Mouse (Mus musculus) T-cell, adult 2 months (primary cell): ENCODE data around the gene Tmem9.

Experiments used
- DNase-seq: peaks from one replicate; pipeline ENCODE4 v3.0.0; 2022; ENCODE audit warnings: low spot score

The Tmem9 gene

DNA sequence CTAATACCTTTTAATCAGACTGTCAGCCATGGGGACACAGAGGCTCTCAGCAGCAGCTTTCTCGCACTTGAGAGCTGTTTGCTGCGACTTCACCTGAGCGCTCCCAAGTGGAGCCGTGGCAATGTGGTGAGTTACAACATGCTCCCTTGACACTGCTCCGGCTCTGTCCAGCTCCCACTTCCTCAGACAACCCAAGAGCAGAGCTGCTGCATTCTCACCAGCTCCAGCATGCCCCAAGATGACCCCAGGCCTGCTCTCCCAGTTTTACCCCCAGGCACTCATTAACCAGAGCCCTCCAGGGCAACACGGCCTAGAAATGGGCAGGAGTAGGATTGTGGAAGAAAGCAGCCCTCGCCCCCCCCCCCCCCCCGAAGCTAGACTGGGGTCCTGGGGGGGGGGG, 23.7 kb downstream of the Tmem9 start:
- DNase-seq: no peak

DNA sequence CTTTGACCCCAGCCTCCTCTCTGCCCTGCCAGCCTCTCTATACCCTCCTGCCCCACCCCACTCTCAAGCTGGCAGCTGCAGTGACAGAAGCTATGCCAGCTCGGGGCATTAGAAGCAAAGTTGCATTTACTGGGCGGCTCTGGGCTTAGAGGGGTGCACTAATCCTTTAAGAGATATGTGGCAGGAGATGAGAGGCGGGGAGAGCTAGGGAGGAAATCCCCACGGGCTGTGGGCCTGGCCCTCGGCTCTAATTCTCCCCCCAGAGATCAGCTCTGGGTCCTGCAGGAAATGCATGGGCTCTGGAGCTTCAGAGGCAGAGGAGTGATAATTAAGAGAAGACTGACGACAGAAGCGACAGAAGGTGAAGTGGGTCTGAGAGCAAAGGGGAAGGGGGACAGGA, 25.0 kb downstream of the Tmem9 start:
- DNase-seq: no peak

DNA sequence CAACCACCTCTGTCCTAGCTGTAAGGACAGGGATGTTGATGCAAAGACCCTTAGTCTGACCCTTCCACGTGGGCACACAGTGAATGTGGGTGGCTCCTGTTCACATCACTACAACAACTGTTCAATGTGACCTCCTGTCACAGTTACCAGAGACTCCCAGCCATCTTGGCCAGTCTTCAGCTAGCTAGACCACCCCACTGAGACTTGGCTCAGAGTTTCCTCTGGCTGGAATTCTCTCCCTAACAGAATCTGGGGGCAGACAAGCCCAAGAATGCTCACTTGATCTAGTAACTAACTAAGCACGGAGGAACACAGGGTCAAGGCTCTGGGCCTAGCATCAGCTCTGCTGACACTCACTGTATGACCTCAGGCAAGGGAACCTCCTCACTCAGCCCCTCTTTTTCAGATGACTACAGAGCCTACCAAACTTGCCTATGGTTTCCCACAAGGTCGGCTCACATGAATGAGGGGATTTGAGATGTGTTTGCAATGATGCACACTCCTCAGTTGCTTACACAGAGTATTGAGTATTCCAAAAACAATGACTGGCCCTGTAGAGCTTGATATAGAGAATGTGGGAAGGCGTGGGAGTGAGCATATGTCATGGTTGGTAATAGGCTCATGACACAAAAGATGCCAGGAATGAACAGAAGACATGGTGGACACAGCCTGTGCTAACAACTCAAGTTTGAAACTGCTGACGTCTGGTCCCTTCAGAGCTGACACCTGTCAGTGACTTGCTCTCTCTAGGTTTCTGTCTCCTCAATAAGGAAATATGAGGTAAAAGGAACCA, 31.0 kb downstream of the Tmem9 start:
- DNase-seq: no peak

DNA sequence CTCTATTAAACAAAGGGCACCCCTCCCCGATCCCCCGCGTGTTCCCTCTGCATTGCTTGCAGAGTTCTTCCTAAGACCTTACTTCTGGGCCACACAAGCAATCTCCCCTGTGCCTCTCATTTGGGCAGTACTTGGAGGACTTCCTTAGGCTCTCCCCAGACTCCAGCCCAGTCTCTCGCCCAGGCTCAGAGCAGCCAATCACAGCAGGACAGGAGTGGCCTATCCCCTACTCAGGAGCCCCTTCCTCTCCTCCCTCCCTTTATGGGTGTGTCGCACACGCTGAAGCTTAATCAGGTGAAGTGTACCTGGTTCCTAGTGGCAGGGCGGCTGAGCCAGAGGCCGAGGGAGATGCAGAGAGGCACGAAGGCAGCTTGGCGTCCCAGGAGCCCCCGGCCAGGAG, 32.5 kb downstream of the Tmem9 start:
- no peak for DNase-seq

DNA sequence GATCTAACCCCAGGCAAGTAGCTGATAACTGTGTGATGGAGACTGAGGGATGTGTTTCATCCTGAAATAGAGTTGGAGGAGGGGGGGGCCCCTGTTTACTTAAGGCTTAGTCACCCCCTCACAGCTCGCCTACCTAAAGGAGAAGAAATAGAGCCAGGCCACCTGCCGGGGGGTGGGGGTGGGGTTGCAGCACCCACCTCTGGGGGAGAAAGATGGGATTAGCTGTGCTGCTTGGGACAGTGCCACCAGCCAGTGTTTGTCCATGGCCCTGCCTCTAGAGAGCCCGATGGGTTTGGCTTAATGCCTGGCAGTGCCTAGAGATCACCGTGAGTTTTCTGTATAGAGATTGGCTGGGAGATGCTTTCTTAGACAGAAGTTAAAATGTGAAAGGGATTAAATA, 32.9 kb downstream of the Tmem9 start:
- DNase-seq: no peak

DNA sequence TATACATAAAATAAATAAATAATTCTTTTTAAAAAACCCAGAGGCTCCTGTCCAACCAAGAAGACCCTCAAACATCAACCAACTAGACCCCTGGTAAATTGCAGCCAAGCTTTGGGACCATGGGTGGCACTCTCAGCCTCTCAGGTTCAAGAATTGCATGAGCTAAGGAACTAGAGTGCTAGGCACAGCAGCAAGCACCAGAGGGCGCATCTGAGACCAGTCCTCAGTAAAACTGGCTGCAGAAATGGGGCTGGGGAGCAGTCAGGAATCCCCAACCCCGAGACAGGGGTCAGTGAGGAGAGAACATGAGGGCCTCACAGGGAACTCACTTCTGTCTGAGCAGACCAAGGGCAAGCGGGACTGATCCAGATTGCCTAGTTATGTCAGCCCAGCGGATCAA, 37.8 kb downstream of the Tmem9 start:
- DNase-seq: peak; percentile 29

DNA sequence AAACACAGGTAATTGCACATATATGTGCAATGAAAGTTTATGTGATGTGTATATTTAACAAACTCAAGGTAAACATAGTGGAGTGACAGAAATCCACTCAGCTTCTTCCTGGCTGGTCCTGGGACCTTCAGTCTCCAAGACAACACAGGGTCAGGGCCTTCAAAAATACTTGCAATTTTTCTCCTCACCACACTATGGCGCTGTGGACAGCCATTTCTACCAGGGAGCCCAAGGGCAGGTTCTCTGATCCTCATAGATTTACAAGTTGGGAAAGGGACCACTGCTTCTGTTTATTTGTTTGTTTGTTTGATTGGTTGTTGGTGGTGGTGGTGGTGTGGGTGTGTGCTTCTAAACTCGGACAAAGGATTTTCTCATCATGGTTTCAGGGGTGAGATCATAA, 39.5 kb downstream of the Tmem9 start:
- peak; percentile 6 for DNase-seq

DNA sequence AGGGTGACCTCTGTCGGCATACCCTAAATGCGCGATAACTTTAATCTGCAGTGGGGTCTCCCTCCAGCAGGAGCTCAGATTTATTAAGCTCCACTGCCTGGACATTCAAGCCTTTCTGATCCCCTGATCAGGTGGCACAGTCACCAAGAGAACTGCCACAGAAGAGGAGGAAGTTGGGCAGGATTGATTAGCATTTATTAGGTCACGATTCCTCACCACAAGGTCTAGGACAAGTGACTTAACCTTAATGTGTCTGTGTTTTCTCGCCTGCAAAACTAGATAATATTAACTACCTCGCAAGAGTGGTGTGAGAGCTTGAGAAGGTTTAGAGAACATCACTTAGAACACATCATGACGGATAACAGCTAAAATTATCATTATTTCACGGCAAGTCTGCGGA, 39.9 kb downstream of the Tmem9 start:
- DNase-seq: no peak

DNA sequence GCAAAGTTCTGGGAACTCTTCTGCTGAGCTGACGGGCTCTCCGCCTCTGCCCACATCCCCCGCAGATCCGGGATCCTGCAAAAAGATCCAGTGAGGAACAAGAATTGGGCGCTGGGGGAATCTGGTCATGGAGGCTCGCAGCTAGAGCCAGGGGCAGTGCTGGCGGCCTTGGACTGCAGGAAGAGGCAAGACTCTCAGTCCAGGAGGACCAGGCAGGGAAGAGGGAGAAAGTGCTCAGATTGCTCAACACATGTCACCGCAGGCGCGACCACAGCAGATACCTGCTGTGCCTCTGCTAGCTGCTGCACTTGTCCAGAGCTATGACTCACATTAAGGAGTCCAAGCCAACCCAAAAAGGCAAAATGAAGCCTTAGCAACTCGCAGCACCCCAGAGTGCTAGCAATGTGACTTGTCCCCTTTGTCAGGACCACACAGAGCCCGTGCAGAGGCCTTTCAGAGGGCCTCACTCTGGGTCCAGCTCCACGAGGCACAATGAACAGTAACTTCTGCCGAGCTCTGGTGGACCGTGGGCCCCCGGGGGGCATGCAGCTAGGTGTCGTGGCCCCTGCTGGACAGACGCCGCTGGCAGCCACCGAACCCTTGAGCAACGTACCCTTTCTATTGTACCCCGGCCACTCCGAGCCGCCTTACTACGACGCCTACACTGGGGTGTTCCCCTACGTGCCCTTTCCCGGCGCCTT, 42.5 kb downstream of the Tmem9 start, which contains the start of gene Ascl5:
Ascl5 (plus strand) TSS at position 493 of the 701 bp plus-strand sequence.
- DNase-seq: no peak

DNA sequence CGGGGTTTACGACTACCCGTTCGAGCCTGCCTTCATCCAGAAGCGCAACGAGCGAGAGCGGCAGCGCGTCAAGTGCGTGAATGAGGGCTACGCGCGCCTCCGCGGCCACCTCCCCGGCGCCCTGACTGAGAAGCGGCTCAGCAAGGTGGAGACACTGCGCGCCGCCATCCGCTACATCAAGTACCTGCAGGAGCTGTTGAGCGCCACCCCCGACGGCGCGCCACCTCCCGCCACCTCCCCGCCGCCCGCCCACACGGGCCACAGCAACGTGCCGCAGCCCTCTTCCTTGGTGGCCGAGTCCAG, 43.0 kb downstream of the Tmem9 start:
- peak; percentile 43 for DNase-seq

DNA sequence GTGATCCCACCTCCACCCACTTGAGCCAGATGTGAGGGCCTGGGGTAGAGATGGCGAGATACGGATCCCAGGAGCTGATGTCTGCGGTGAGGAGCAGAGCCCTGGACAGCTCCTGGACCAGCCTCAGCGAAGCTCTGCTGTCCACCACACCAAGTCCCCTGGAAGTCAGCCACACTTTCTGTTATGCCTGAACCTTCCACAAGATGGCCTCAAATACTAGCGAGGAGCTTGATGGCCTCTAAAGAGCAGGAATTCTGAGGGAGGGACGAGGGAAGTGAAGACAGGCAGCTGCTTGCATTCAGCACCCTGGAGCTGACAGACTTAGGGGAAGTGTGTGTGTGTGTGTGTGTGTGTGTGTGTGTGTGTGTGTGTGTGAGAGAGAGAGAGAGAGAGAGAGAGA, 43.5 kb downstream of the Tmem9 start:
- peak; percentile 5 for DNase-seq

DNA sequence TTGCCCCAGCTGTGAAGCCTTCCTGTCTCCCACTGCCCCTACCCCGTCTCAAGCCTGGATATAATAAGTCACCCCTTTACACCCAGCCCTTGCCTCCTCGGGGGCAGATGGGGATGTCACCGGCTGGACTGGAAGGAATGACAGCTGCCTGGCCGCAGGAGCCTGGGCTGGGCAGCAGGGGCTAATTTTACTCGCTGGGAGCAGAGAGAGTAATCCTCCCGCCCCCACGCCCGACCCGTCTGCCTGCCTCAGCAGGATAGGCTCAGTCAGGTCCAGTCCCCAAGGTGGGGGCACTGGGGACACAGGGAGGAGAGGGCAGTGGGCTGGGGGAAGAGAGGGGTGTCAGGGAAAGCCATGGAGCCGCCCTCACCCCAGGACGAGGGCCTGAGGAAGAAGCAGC, 44.6 kb downstream of the Tmem9 start, which contains the start of gene Cacna1s:
Cacna1s (plus strand) TSS at position 204 of the 400 bp plus-strand sequence.
- DNase-seq: no peak

DNA sequence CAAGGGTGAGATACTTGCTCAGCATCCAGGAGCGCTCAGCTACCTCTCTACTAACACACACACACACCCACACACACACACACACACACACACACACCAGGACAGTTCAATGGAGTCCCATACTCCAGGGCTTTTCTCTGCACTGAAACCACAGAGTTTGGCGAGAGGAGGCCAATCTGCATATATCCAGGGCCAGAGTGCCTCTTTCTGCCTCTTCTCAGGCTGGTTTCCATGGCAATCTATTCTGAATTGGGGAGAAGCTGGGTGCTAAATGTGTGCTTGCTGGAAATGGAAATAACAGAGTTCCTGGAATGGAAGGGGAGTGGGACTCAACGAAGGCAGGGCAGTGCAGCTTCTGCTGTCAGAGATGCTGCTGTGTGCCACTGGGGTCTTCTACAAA, 47.8 kb downstream of the Tmem9 start:
- DNase-seq: no peak

DNA sequence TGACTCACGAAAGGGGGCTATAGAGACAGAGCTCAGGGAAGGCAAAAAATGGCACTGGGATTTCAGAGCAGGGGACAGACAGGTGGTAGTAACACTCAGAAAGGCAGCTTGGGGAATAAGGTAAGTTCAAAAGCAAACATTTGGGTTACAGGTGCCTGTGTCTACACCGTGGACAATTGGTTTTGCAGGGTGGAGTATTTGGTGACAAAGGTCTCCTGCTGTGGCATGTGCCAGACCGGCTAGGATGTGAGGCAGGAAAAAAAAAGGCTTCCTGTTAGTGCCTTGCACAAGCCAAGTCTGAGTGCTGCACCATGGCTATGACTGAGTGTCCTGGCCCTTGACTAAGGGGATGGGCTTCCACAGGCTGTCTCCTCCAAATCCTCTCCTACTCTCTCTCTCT, 50.6 kb downstream of the Tmem9 start:
- no peak for DNase-seq

DNA sequence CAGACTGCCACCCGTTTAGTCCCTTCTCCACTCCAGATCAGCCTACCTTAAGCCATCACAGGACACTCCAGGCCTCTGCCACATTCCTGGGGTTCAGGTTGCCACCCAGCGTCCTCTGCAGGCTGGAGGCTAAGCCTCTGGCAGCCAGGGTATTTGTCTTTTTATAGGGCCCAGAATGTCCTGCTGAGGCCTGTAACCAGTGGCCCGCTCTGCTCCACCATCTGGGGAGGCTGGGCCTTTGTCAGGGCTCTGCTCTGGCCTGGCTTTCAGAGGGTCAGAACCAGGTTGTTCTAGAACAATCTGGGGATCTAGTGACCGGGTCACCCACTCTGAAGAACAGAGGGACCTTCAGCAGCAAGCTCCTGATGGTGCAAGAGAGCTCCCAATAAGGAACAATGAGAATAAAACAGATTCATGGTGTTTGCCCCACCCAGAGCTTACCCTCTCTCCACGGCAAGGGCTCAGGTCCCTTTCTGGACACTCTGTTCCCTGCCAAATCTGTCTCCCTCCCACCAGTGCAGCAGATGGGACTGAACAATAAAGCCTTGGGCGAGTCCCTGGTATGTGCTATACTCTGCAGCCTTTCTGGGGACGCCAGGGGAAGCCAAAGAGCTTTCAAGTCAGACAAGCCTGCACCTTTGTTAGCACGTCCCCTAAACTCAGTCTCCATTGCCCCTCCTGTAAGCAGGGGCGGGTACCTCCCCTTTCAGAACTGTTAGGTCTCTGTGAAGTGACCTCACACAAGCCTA, 53.3 kb downstream of the Tmem9 start:
- peak; percentile 59 for DNase-seq

DNA sequence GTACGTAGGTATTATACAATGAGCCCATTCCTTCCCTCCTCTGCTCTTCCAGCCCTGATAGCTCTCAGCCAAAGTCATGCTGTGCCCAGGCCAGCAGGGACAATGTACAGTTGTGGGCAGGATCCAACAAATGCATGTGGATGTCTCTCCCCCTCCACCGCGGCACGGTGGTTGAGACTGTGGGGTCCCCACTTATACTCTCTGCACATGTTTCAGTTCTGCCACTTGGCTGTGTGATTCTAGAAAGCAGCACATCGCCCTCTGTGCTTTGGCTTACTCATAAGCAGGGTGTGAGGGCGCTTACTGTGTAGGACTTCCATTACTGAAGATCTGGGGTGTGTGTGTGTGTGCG, 53.8 kb downstream of the Tmem9 start:
- DNase-seq: no peak

DNA sequence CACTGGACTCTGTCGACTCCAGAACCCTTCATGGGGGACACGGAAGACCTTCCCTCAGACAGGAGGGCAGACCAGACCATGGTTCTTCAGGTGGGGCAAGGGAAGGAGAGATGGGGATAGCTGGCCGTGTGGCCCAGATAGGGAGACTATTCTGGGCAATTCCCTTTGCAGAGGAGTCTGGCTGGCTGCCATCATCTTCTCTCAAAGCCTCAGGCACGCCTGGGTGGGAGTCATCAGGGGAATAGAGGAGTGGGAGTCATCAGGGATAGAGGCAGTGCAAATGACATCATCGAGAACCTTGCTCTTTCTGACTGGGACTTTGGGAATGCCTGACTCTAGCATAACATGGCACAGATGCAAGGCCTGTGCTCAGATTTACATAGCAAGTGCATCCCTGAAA, 56.0 kb downstream of the Tmem9 start:
- DNase-seq: no peak

DNA sequence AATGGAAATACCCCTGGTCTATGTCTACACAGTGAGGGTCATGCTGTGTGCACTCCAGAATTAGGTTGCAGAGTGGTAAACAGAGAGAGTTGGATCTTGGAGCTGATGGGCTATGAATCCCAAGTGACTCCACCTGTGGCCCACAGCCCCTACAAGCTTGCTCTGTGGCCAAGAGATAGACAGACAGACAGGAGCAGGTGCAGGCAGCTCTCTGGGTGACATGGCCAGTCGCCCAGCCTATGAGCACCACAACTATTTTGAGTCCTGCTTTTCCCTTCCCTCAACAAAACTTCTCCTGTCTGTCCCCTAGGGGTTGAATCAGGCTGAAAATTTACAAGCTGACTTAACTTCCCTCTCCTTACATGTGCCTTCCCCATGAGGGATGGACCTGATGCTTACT, 58.7 kb downstream of the Tmem9 start:
- DNase-seq: no peak

DNA sequence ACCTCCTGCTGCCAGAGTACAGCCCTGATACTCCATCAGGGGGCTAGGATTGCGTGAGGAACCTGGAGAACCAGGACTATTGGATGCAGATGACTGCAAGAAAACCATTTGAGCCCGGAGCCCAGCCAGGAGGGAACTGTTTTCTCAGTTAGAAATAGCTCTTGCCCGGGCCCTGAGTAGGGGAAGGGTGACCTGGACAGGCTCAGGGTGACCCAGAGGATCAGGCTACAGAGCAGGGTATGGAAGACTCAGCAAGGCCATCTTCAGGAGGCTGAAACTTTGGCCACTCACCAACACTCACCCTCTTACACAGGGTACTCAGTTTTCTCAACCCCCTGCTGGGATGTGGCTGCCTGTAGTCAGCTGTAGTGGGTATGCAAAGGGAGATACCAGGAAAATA, 59.6 kb downstream of the Tmem9 start:
- no peak for DNase-seq

DNA sequence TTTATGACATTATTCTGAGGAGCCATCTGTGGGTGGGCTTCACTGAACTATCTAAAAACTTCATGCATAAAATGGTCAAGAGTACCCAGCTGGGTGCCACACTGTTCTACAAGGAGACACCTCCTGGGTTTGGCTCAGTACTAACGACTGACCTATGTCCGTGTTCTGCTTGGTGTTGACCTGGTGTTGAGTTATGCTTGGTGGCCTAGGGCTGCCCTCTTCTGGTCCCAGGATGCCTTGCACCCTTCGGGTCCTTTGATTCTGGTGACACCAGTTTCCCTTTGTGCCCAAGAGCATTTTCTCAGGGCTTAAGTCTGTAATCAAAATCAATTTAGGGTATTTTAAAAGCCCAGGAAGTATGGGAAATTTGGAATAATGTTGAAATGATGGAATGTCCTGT, 68.1 kb downstream of the Tmem9 start:
- DNase-seq: no peak

DNA sequence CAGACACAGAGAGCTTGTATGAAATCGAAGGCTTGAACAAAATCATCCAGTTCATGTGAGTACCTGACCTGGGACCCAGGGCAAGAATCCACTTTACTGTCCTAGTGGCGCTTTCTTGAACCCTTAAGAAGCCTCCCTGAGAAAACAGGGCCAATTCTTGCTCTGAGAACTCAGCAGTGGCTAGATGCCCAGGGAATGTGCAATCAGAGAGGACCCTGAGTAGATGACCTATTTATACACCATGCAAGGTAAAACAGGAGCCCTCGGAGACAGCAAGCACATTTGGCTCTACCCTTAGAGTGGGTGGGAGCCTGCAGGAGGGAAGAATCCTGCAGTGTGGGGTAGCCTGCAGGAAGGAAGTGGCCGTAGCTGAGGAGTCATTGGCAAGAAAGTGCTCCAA, 69.7 kb downstream of the Tmem9 start:
- DNase-seq: no peak

DNA sequence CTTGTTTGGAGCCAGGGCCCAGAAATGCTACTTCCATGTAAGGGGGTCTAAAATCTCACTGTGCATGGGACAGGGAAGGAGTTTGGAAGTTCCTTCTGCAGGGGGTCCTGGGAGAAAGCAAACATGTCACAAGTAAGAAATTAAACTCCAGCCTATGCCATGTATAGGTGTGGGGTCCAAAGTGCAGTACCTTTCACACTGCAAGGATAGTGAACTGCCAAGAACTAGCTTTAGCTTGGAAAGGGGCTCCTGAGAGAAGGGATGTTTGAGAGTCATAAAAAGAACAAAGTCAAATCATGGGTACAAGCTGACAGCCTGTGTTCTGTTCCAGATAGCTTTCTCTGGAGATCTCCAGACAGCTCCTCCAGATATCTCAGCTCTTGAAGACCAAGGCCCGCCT, 73.2 kb downstream of the Tmem9 start:
- DNase-seq: no peak
